Mouse (Mus musculus): ENCODE data around the gene Clca3a2. TPM values are rescaled to one million over a fixed set of nuclear protein-coding genes. Genes with fewer than 3 reads are reported as not detected.

Clca3a2 gene
- 0.07 TPM in 1 of 2 replicates, not detected in the other for polyA plus RNA-seq (2021; fragmentation: Nextera tagmentation)
- long read RNA-seq, experiment 1, result 0 reads
- long read RNA-seq, experiment 2, result 0 reads

DNA sequence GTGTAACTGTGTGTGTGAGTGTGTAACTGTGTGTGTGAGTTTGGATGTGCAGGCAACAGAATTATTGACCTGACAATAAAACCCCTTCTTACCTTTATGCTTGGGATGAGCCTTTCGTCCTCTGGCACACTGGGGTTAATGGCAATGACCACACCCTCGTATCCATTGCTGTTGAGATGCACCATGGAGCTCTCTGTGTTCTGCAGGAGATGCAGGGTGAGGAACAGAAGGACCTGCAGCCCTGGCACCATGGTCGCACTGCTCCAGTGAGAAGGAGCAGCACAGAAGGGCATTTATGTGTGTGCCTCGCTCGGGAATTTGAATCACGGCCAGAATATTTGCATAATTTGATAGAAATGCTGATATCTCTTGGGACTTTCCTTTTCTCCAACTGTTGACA, at the start of gene Clca3a2:
Clca3a2 (minus strand) TSS at position 276 of the 400 bp plus-strand sequence.

DNA sequence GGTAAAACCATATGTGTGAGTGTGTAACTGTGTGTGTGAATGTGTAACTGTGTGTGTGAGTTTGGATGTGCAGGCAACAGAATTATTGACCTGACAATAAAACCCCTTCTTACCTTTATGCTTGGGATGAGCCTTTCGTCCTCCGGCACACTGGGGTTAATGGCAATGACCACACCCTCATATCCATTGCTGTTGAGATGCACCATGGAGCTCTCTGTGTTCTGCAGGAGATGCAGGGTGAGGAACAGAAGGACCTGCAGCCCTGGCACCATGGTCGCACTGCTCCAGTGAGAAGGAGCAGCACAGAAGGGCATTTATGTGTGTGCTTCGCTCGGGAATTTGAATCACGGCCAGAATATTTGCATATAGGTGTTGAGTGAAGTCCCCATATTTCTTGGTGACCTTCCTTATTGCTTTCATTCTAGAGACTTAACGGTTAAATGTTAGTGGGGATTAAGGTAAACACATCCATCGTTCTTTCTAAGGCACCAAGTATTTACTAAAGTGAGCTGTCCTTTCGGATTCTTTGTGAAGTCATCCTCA, 29.8 kb upstream of the Clca3a2 start, which contains the start of gene Clca3b:
Clca3b (minus strand) TSS at position 344 of the 543 bp plus-strand sequence.

DNA sequence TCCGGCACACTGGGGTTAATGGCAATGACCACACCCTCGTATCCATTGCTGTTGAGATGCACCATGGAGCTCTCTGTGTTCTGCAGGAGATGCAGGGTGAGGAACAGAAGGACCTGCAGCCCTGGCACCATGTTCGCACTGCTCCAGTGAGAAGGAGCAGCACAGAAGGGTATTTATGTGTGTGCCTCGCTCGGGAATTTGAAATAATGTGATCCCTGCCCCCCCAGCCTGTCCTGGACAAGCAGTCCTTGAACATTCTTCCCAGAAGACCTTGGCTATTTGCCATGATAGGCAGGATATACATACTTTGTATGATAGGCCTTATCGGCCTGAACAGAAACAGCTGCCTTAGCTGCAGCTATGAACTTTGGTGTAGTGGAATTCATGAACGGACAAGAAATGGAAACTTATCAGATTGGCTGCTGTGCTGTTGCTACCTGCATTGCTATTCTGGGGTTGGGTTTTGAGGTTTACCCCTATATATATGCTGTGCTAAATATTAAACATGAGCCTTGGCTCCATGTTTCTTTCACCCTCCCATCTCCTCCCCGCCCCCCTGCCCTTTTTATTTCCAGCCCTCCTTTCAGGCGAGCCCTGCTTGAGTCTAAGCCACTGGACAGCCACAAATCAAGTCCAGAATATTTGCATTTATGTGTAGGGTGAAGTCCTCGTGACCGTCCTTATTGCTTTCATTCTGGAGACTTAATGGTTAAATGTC, 58.5 kb downstream of the Clca3a2 start, which contains the start of gene Clca3a1:
Clca3a1 (minus strand) TSS at position 386 of the 718 bp plus-strand sequence.

Other genes starting within 250 kb of the Clca3a2 start
- gene Hs2st1, start 249.3 kb downstream of the Clca3a2 start, polyA plus RNA-seq (2021; fragmentation: Nextera tagmentation), result 4.3 and 4.5 TPM in 2 replicates
- 118 and 135 TPM in 2 replicates for gene Selenof, start 249.2 kb downstream of the Clca3a2 start, polyA plus RNA-seq (2021; fragmentation: Nextera tagmentation)
- gene Sh3glb1, start 99.2 kb downstream of the Clca3a2 start, polyA plus RNA-seq (2021; fragmentation: Nextera tagmentation), result 40.5 and 68.8 TPM in 2 replicates
- 0.06 and 0.17 TPM in 2 replicates for gene Clca3a1, start 58.5 kb downstream of the Clca3a2 start, polyA plus RNA-seq (2021; fragmentation: Nextera tagmentation)
- not detected in 2 replicates for gene Clca3b, start 29.9 kb upstream of the Clca3a2 start, polyA plus RNA-seq (2021; fragmentation: Nextera tagmentation)
- not detected in 2 replicates for gene Clca4b, start 113.0 kb upstream of the Clca3a2 start, polyA plus RNA-seq (2021; fragmentation: Nextera tagmentation)
- gene Clca4a, start 155.6 kb upstream of the Clca3a2 start, polyA plus RNA-seq (2021; fragmentation: Nextera tagmentation), result not detected in 2 replicates
- not detected in 2 replicates for gene Clca1, start 213.3 kb upstream of the Clca3a2 start, polyA plus RNA-seq (2021; fragmentation: Nextera tagmentation)